Mouse (Mus musculus) ES-E14 (cell line): ENCODE data around the gene Sulf2.

Experiments used
- HCFC1 ChIP-seq: IDR thresholded peaks from 2 replicates; pipeline ENCODE4 v1.6.1; 2012; ENCODE audit warnings: low read length, inconsistent platforms, borderline replicate concordance; ENCODE audit not compliant: insufficient read depth
- ZC3H11A ChIP-seq: IDR thresholded peaks from 2 replicates; pipeline ENCODE4 v1.6.1; 2012; ENCODE audit warnings: low read depth, mild to moderate bottlenecking, inconsistent platforms, low read length, borderline replicate concordance
- ZNF384 ChIP-seq: IDR thresholded peaks from 2 replicates; pipeline ENCODE4 v1.6.1; 2012; ENCODE audit warnings: low read depth, low read length, inconsistent platforms

DNA sequence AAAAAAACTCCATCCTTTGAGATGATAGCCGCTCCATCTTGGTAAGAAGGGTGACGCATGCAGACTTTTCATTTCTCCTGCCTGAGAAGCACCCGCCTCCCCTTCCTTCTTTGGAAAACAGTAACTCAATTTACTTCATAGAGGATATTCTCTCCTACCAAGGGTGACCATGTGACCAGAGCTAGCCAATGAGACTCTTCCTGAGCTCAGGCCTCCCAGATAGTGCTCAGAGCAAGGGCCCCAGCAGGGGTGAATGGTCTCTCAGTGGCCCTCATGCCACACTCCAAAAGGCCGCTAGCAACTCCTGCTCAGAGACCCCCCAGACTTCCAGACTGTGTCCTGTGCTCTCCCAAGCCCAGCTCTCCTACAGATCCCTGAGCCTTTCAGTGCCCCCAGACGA, 11.6 kb downstream of the Sulf2 start:
- no peak for TF ChIP-seq ZNF384
- TF ChIP-seq ZC3H11A, result no peak
- no peak for TF ChIP-seq HCFC1
